In genomic region chr1:178338318-178338641, GRCm38 (mm10) we compare ENCODE assay signal across 8 mouse cellular contexts. TPM values are rescaled to one million over a fixed set of nuclear protein-coding genes. Genes with fewer than 3 reads are reported as not detected.
DNase-seq lines count a peak whose midpoint lies in the region; ATAC-seq lines count a peak whose summit lies in the region.

No protein-coding gene starts in this region.

- H3K4me1 ChIP-seq in limb, embryonic 11.5 days (ENCODE audit: control insufficient read depth, insufficient read depth, low read length): no peaks in the 10 kb centered on the region
- H3K4me1 ChIP-seq in midbrain, embryonic 13.5 days (replicated peaks): peaks cover 25% of the 10 kb centered on the region

- 6% methylated on average over 6 of the region's 6 CpGs for WGBS in limb, embryonic 11.5 days
- WGBS in midbrain, embryonic 13.5 days: 6% methylated on average over 6 of the region's 6 CpGs

- H3K4me2 ChIP-seq in limb, embryonic 11.5 days (ENCODE audit: low read depth, severe bottlenecking): peak overlapping the region; percentile 64
- H3K4me2 ChIP-seq in midbrain, embryonic 13.5 days (replicated peaks): peak overlapping the region; percentile 70

- H3K27me3 ChIP-seq in limb, embryonic 11.5 days (ENCODE audit: control insufficient read depth, insufficient read depth, low read length): no peaks in the 10 kb centered on the region
- H3K27me3 ChIP-seq in midbrain, embryonic 13.5 days: no peaks in the 10 kb centered on the region

- intact Hi-C loops in left cerebral cortex, postnatal 4 days (cut with DNase I): loop anchor here (5.0 kb wide), 1 partner anchor 109 kb away; no protein-coding TSS in a partner anchor
- intact Hi-C loops in heart, postnatal 10 days (cut with DNase I): loop anchor here (1.0 to 2.0 kb wide), 3 partner anchors 31 to 110 kb away; partner anchors contain the start of gene Efcab2
- intact Hi-C loops in left cerebral cortex, postnatal 10 days (cut with DNase I): loop anchor here (5.0 kb wide), 1 partner anchor 109 kb away; no protein-coding TSS in a partner anchor

- H3K9me3 ChIP-seq in limb, embryonic 11.5 days (ENCODE audit: control insufficient read depth, low read length): no peaks in the 10 kb centered on the region
- no peaks in the 10 kb centered on the region for H3K9me3 ChIP-seq in midbrain, embryonic 13.5 days

- DNase-seq in left cerebral cortex, postnatal 4 days: peak; percentile 18
- no peak for DNase-seq in left cerebral cortex, adult 8-10 months (ENCODE audit: low spot score in 2 of 2)
- DNase-seq in embryo, embryonic 10 days (ENCODE audit: low spot score): peak; percentile 57
- DNase-seq in heart, postnatal 10 days: peak; percentile 51 to 64
- DNase-seq in limb, embryonic 11.5 days (ENCODE audit: low spot score): peak; percentile 67
- DNase-seq in thymus, postnatal 0 days (ENCODE audit: low spot score): peak; percentile 33
- DNase-seq in left cerebral cortex, postnatal 10 days (ENCODE audit: extremely low spot score in 1 of 2, low spot score in 2 of 2): no peak

- peaks cover 3% of the 10 kb centered on the region; the same call in 1 of the 2 replicates for H3K36me3 ChIP-seq in limb, embryonic 11.5 days (ENCODE audit: control insufficient read depth, insufficient read depth, low read length)
- peaks cover 12% of the 10 kb centered on the region for H3K36me3 ChIP-seq in midbrain, embryonic 13.5 days

- H3K9ac ChIP-seq in limb, embryonic 11.5 days (ENCODE audit: low read length): peak overlapping the region; percentile 100
- peak overlapping the region; percentile 100 for H3K9ac ChIP-seq in midbrain, embryonic 13.5 days (replicated peaks)

- ATAC-seq in limb, embryonic 11.5 days (ENCODE audit: insufficient number of reproducible peaks, low FRiP score, low TSS enrichment, low read depth): no peak
- no peak for ATAC-seq in midbrain, embryonic 13.5 days

- peak overlapping the region; percentile 100 for H3K27ac ChIP-seq in limb, embryonic 11.5 days (replicated peaks; ENCODE audit: low read depth, low read length)
- peak overlapping the region; percentile 99 for H3K27ac ChIP-seq in midbrain, embryonic 13.5 days

- H3K4me3 ChIP-seq in limb, embryonic 11.5 days (ENCODE audit: low read depth, low read length): peak overlapping the region; percentile 100
- H3K4me3 ChIP-seq in midbrain, embryonic 13.5 days (replicated peaks): peak overlapping the region; percentile 100

RNA-seq across cellular contexts. Expression of gene Hnrnpu, which starts 0.7 kb away (rescaled TPM):
- total RNA-seq in left cerebral cortex, postnatal 4 days (2021): 100 to 1,000 TPM; 539 to 583 TPM
- 100 to 1,000 TPM; 359 to 418 (median 395) TPM for total RNA-seq in left cerebral cortex, adult 8-10 months (2022)
- 100 to 1,000 TPM; 258 to 270 TPM for total RNA-seq in heart, postnatal 10 days (2021)
- 842 and 961 TPM in 2 replicates for polyA plus RNA-seq in limb, embryonic 11.5 days (2014; fragmentation: Nextera tagmentation; extraction: Ambion mirVana)
- 293 and 372 TPM in 2 replicates for polyA plus RNA-seq in midbrain, embryonic 13.5 days (2015; fragmentation: Nextera tagmentation; extraction: Ambion mirVana)
- 398 and 450 TPM in 2 replicates for polyA plus RNA-seq in thymus, postnatal 0 days (2015; fragmentation: Nextera tagmentation; extraction: Ambion mirVana)
- 100 to 1,000 TPM; 412 to 414 TPM for total RNA-seq in left cerebral cortex, postnatal 10 days (2021)

RNA-seq across cellular contexts. Expression of gene Cox20, which starts 19.4 kb away (rescaled TPM):
- 10 to 100 TPM; 43.5 to 54.6 TPM for total RNA-seq in left cerebral cortex, postnatal 4 days (2021)
- total RNA-seq in left cerebral cortex, adult 8-10 months (2022): 10 to 100 TPM; 22.5 to 37.3 (median 28.5) TPM
- 100 to 1,000 TPM; 128 to 134 TPM for total RNA-seq in heart, postnatal 10 days (2021)
- 106 and 110 TPM in 2 replicates for polyA plus RNA-seq in limb, embryonic 11.5 days (2014; fragmentation: Nextera tagmentation; extraction: Ambion mirVana)
- polyA plus RNA-seq in midbrain, embryonic 13.5 days (2015; fragmentation: Nextera tagmentation; extraction: Ambion mirVana): 160 and 172 TPM in 2 replicates
- polyA plus RNA-seq in thymus, postnatal 0 days (2015; fragmentation: Nextera tagmentation; extraction: Ambion mirVana): 195 and 218 TPM in 2 replicates
- 10 to 100 TPM; 33.4 to 33.6 TPM for total RNA-seq in left cerebral cortex, postnatal 10 days (2021)

Comparison
In these comparisons a context has a peak if more than half of its experiments do, and no peak if none do; other contexts are left out.
1. DNase-seq: peak in left cerebral cortex, postnatal 4 days (single experiment), embryo, embryonic 10 days (single experiment), heart, postnatal 10 days (2 of 2), limb, embryonic 11.5 days (single experiment) and thymus, postnatal 0 days (single experiment); none in left cerebral cortex, adult 8-10 months (0 of 2) and left cerebral cortex, postnatal 10 days (0 of 2).